Mouse (Mus musculus) urinary bladder, postnatal 0 days (tissue): ENCODE results near the gene Lpar4. TPM values are rescaled to one million over a fixed set of nuclear protein-coding genes. Genes with fewer than 3 reads are reported as not detected.

Experiments
- polyA plus RNA-seq: library from polyadenylated mRNA; unstranded; fragments of >200 nt; fragmentation: Nextera tagmentation; extraction: Ambion mirVana; gene quantifications from 2 replicates; pipeline ENCODE4 v1.2.1, GENCODE M21; 2015

Gene Lpar4
- polyA plus RNA-seq: 4.4 and 4.5 TPM in 2 replicates

GRCm38 (mm10) chrX:106920175-106920827 lies at the start of gene Lpar4:
TSS of gene Lpar4 (plus strand) at chrX:106920625.

Other genes starting within 250 kb of the Lpar4 start
- 3.1 and 4.2 TPM in 2 replicates for gene Rtl3, start 80.0 kb upstream of the Lpar4 start, polyA plus RNA-seq
- gene P2ry10, start 167.9 kb downstream of the Lpar4 start, polyA plus RNA-seq: 0.06 TPM in 1 of 2 replicates, not detected in the other
- 0.48 and 1.5 TPM in 2 replicates for gene P2ry10b, start 228.3 kb downstream of the Lpar4 start, polyA plus RNA-seq